Mouse (Mus musculus) hindbrain, embryonic 14.5 days (tissue): Measurements from ENCODE around the gene 6430548M08Rik. TPM values are rescaled to one million over a fixed set of nuclear protein-coding genes. Genes with fewer than 3 reads are reported as not detected.

Experiments
- ATAC-seq: fragments of 200-750 bp; cut with Nextera tagmentation; 2 replicates; pipeline ENCODE4 v1.8.0; 2017; ENCODE audit warnings: moderate number of reproducible peaks, mild to moderate bottlenecking, moderate TSS enrichment, moderate library complexity; ENCODE audit not compliant: low FRiP score
- DNase-seq: peaks from one replicate; pipeline ENCODE4 v3.0.0-alpha.2; 2015; ENCODE audit warnings: low spot score
- H3K27ac ChIP-seq: fragments of 300-500 bp; sonication (generic); 2 replicates; pipeline ENCODE4 v1.5.1; 2014; ENCODE audit warnings: mild to moderate bottlenecking, moderate library complexity
- H3K27me3 ChIP-seq: fragments of 300-500 bp; sonication (generic); 2 replicates; pipeline ENCODE4 v1.6.1; 2014; ENCODE audit warnings: mild to moderate bottlenecking, low read length, mixed read lengths; ENCODE audit not compliant: control insufficient read depth, insufficient read depth
- H3K36me3 ChIP-seq: fragments of 300-500 bp; sonication (generic); replicated peaks from 2 replicates; pipeline ENCODE4 v1.6.1; 2014; ENCODE audit not compliant: control insufficient read depth, insufficient read depth
- H3K4me1 ChIP-seq: fragments of 300-500 bp; sonication (generic); replicated peaks from 2 replicates; pipeline ENCODE4 v1.6.1; 2014; ENCODE audit warnings: antibody characterized with exemption, low read length, mixed read lengths; ENCODE audit not compliant: control insufficient read depth, insufficient read depth
- H3K4me2 ChIP-seq: fragments of 300-500 bp; sonication (generic); replicated peaks from 2 replicates; pipeline ENCODE4 v1.6.1; 2014; ENCODE audit warnings: mild to moderate bottlenecking, moderate library complexity
- H3K4me3 ChIP-seq: fragments of 300-500 bp; sonication (generic); replicated peaks from 2 replicates; pipeline ENCODE4 v1.5.1; 2014; ENCODE audit warnings: mild to moderate bottlenecking, low read length
- H3K9ac ChIP-seq: fragments of 300-500 bp; sonication (generic); 2 replicates; pipeline ENCODE4 v1.6.1; 2014
- H3K9me3 ChIP-seq: fragments of 300-500 bp; sonication (generic); 2 replicates; pipeline ENCODE4 v1.6.1; 2016; ENCODE audit warnings: low read length; ENCODE audit not compliant: control insufficient read depth
- WGBS: fragments of 180-500 bp; shearing (Covaris S2); extraction: QIAGEN DNeasy Blood & Tissue Kit; methylation state at CpG from one replicate; pipeline ENCODE4 v1.1.7; 2014; 5-methylcytosine and 5-hydroxymethylcytosine counted together
- polyA plus RNA-seq: library from polyadenylated mRNA; unstranded; fragments of >200 nt; fragmentation: Nextera tagmentation; extraction: Ambion mirVana; gene quantifications from 2 replicates; pipeline ENCODE4 v1.2.1, GENCODE M21; 2014

The 6430548M08Rik gene
- polyA plus RNA-seq, 1 experiment from 2014 or later = 40.1 TPM

GRCm38 (mm10) chr8:120167136-120167535 lies 53.2 kb downstream of the 6430548M08Rik start:
- no peak for ATAC-seq
- 89% methylated on average over 8 of the region's 8 CpGs for WGBS

GRCm38 (mm10) chr8:120167821-120168220 lies 53.9 kb downstream of the 6430548M08Rik start:
- WGBS = 22% methylated on average over 5 of the region's 5 CpGs
- ATAC-seq (peak; percentile 49; the same call in 1 of the 2 replicates), DNase-seq (no peak)
- Histone ChIP-seq H3K27ac (no peak overlapping the region), H3K27me3 (no peaks in the 10 kb centered on the region), H3K36me3 (no peaks in the 10 kb centered on the region), H3K4me2 (no peak overlapping the region), H3K4me1 (peaks cover 12% of the 10 kb centered on the region; the same call in 1 of the 2 replicates), H3K4me3 (no peak overlapping the region), H3K9me3 (no peaks in the 10 kb centered on the region), H3K9ac (no peak overlapping the region)

More at GRCm38 (mm10) chr8:120167136-120167535, 53.2 kb downstream of the 6430548M08Rik start:
- no peak overlapping the region for H3K4me3 ChIP-seq
- H3K27ac ChIP-seq = no peak overlapping the region
- H3K4me2 ChIP-seq = no peak overlapping the region
- DNase-seq = no peak
- no peaks in the 10 kb centered on the region for H3K36me3 ChIP-seq
- H3K9me3 ChIP-seq = no peaks in the 10 kb centered on the region
- peaks cover 12% of the 10 kb centered on the region; the same call in 1 of the 2 replicates for H3K4me1 ChIP-seq
- H3K27me3 ChIP-seq = no peaks in the 10 kb centered on the region
- no peak overlapping the region for H3K9ac ChIP-seq

GRCm38 (mm10) chr8:120169119-120169518 lies 55.2 kb downstream of the 6430548M08Rik start:
- WGBS = 42% methylated on average over 8 of the region's 8 CpGs
- Histone ChIP-seq H3K27ac (no peak overlapping the region), H3K4me1 (peaks cover 12% of the 10 kb centered on the region; the same call in 1 of the 2 replicates), H3K9me3 (no peaks in the 10 kb centered on the region), H3K4me3 (no peak overlapping the region), H3K4me2 (no peak overlapping the region), H3K27me3 (peaks cover under 1% of the 10 kb centered on the region; the same call in 1 of the 2 replicates), H3K36me3 (no peaks in the 10 kb centered on the region), H3K9ac (no peak overlapping the region)
- ATAC-seq (no peak), DNase-seq (no peak)

GRCm38 (mm10) chr8:120173195-120173594 lies 59.2 kb downstream of the 6430548M08Rik start:
- Histone ChIP-seq H3K4me3 (no peak overlapping the region), H3K9me3 (no peaks in the 10 kb centered on the region), H3K36me3 (no peaks in the 10 kb centered on the region), H3K27ac (no peak overlapping the region), H3K9ac (no peak overlapping the region), H3K4me2 (no peak overlapping the region), H3K4me1 (peaks cover 25% of the 10 kb centered on the region), H3K27me3 (peaks cover 8% of the 10 kb centered on the region)
- no peak for ATAC-seq
- no peak for DNase-seq
- 86% methylated on average over 1 of the region's 1 CpGs for WGBS

- Histone ChIP-seq H3K4me3 (no peak overlapping the region), H3K36me3 (no peaks in the 10 kb centered on the region), H3K9me3 (no peaks in the 10 kb centered on the region), H3K4me2 (no peak overlapping the region), H3K27ac (no peak overlapping the region), H3K9ac (no peak overlapping the region), H3K27me3 (peaks cover 8% of the 10 kb centered on the region), H3K4me1 (peaks cover 31% of the 10 kb centered on the region)
- no peak for ATAC-seq
- no peak for DNase-seq
- WGBS = 31% methylated on average over 17 of the region's 18 CpGs
Measured at GRCm38 (mm10) chr8:120174606-120175005, 60.7 kb downstream of the 6430548M08Rik start.

GRCm38 (mm10) chr8:120176605-120177004 lies 62.7 kb downstream of the 6430548M08Rik start:
- H3K27me3 ChIP-seq = peaks cover 8% of the 10 kb centered on the region
- H3K4me2 ChIP-seq = peak overlapping the region; percentile 37; the same call in 1 of the 2 replicates
- WGBS = 13% methylated on average over 4 of the region's 4 CpGs
- H3K4me1 ChIP-seq = peaks cover 31% of the 10 kb centered on the region
- ATAC-seq = no peak
- H3K9ac ChIP-seq = peak overlapping the region; percentile 41
- no peak for DNase-seq
- H3K9me3 ChIP-seq = no peaks in the 10 kb centered on the region
- no peaks in the 10 kb centered on the region for H3K36me3 ChIP-seq
- peak overlapping the region; percentile 84 for H3K27ac ChIP-seq
- no peak overlapping the region for H3K4me3 ChIP-seq

- Histone ChIP-seq H3K9ac (peak within 1 kb of the TSS; percentile 41), H3K4me1 (peaks cover 31% of the 10 kb centered on the region), H3K4me2 (peak within 1 kb of the TSS; percentile 37), H3K9me3 (no peaks in the 10 kb centered on the region), H3K4me3 (no peak within 1 kb of the TSS), H3K27me3 (peaks cover 8% of the 10 kb centered on the region), H3K27ac (peak within 1 kb of the TSS; percentile 84), H3K36me3 (no peaks in the 10 kb centered on the region)
- DNase-seq = peak; percentile 82
- ATAC-seq = peak; percentile 82
- WGBS = under 1% methylated on average over 22 of the region's 26 CpGs
Measured at GRCm38 (mm10) chr8:120177318-120178123, 63.6 kb downstream of the 6430548M08Rik start, which contains the start of gene Fam92b. Fam92b (minus strand) TSS chr8:120177466.

- peak overlapping the region; percentile 30; the same call in 1 of the 2 replicates for H3K9ac ChIP-seq
- WGBS = 3% methylated on average over 10 of the region's 10 CpGs
- H3K36me3 ChIP-seq = no peaks in the 10 kb centered on the region
- peaks cover 31% of the 10 kb centered on the region for H3K4me1 ChIP-seq
- H3K27me3 ChIP-seq = peaks cover 8% of the 10 kb centered on the region
- no peak overlapping the region for H3K4me3 ChIP-seq
- peak overlapping the region; percentile 37 for H3K4me2 ChIP-seq
- DNase-seq (no peak), ATAC-seq (no peak)
- no peaks in the 10 kb centered on the region for H3K9me3 ChIP-seq
- H3K27ac ChIP-seq = 0 out of 2 replicates have a peak overlapping the region, but pooled peaks have one; percentile 84
Measured at GRCm38 (mm10) chr8:120178124-120178514, 64.2 kb downstream of the 6430548M08Rik start.

- no peak overlapping the region for H3K4me3 ChIP-seq
- no peaks in the 10 kb centered on the region for H3K36me3 ChIP-seq
- ATAC-seq (peak; percentile 69), DNase-seq (peak; percentile 96)
- no peak overlapping the region for H3K27ac ChIP-seq
- H3K27me3 ChIP-seq = peaks cover 8% of the 10 kb centered on the region
- H3K4me1 ChIP-seq = peaks cover 31% of the 10 kb centered on the region
- H3K9me3 ChIP-seq = no peaks in the 10 kb centered on the region
- WGBS = 0% methylated on average over 10 of the region's 10 CpGs
- no peak overlapping the region for H3K9ac ChIP-seq
- peak overlapping the region; percentile 43 for H3K4me2 ChIP-seq
Measured at GRCm38 (mm10) chr8:120179027-120179431, 65.1 kb downstream of the 6430548M08Rik start.
